ENCODE assay signal across 19 mouse cellular contexts in the genomic region with DNA sequence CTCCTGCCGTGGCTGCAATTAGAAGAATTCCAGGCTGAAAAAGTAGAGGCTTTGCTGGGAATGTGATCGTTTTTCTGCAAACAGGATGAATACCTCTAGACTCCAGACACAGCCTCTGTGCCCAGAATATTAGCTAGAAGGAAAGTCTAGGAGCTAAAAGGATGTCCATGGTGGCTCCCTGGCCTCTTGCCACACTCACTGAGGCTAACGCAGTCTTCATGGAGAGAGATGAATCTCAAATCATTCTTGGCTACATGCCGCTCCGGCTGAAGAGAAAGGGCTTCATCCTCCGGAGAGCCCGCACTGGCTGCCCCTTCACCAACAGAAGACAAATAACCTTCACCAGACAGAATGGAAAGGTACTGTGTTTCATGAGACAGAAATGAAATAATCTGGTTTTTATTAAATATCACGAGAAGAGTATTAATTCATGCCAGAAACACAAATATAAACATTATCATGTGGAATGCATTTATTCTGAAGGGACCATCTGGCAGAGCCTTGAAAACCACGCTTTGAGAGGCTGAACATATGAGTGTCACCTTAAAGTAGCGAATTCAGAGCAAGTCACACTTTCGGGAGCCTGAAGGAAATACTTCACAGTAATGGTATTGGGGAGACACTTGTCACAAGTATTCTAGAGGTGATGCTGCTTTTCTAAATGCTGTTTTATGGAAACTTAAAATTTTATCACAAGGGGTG. TPM values are rescaled to one million over a fixed set of nuclear protein-coding genes. Genes with fewer than 3 reads are reported as not detected.
DNase-seq lines count a peak whose midpoint lies in the region; ATAC-seq and TF ChIP-seq lines count a peak whose summit lies in the region.
"Had no signal": no experiment of that assay in that cellular context is flagged by ENCODE, and none has a peak within 500 bp of the region (broad histone marks: within the 10 kb centered on the region; RNA-seq: fewer than 3 reads in every experiment).

No protein-coding gene starts in this region.

- H3K4me1 ChIP-seq in hindbrain, postnatal 0 days (ENCODE audit: insufficient read depth, low read length), result peaks cover 3% of the 10 kb centered on the region; the same call in 1 of the 2 replicates
- 0 out of 2 replicates have a peak, but pooled peaks cover 9% of the 10 kb centered on the region for H3K4me1 ChIP-seq in hindbrain, embryonic 10.5 days (replicated peaks)
- peaks cover 24% of the 10 kb centered on the region for H3K4me1 ChIP-seq in limb, embryonic 12.5 days (replicated peaks)
- H3K4me1 ChIP-seq in liver, embryonic 11.5 days (replicated peaks; ENCODE audit: control insufficient read depth, insufficient read depth, low read length), result no peaks in the 10 kb centered on the region
- H3K4me1 ChIP-seq: liver, embryonic 15.5 days; megakaryocyte, embryonic 14.5 days had no signal

- 48% methylated on average over 11 of the region's 11 CpGs for WGBS in hindbrain, postnatal 0 days
- WGBS in hindbrain, embryonic 10.5 days, result 69% methylated on average over 11 of the region's 11 CpGs
- 62% methylated on average over 11 of the region's 11 CpGs for WGBS in limb, embryonic 12.5 days
- 80% methylated on average over 11 of the region's 11 CpGs for WGBS in liver, embryonic 11.5 days

- no peaks in the 10 kb centered on the region for H3K36me3 ChIP-seq in hindbrain, postnatal 0 days (ENCODE audit: insufficient read depth, low read length)
- H3K36me3 ChIP-seq in hindbrain, embryonic 10.5 days, result no peaks in the 10 kb centered on the region
- no peaks in the 10 kb centered on the region for H3K36me3 ChIP-seq in limb, embryonic 12.5 days
- no peaks in the 10 kb centered on the region for H3K36me3 ChIP-seq in liver, embryonic 11.5 days (ENCODE audit: control insufficient read depth, insufficient read depth, low read length)
- H3K36me3 ChIP-seq: liver, embryonic 15.5 days had no signal

- no peak for ATAC-seq in hindbrain, postnatal 0 days
- no peak for ATAC-seq in limb, embryonic 12.5 days (ENCODE audit: insufficient number of reproducible peaks, insufficient read depth, low FRiP score, low TSS enrichment, low read depth)
- no peak for ATAC-seq in liver, embryonic 11.5 days (replicated peaks; ENCODE audit: low FRiP score)
- ATAC-seq: CD4-positive, CD25-positive, alpha-beta regulatory T cell, adult 4 months; intestine, postnatal 0 days had no signal

- no peaks in the 10 kb centered on the region for H3K27me3 ChIP-seq in hindbrain, postnatal 0 days (ENCODE audit: insufficient read depth, low read length)
- no peaks in the 10 kb centered on the region for H3K27me3 ChIP-seq in hindbrain, embryonic 10.5 days (ENCODE audit: insufficient read depth, poor library complexity, severe bottlenecking)
- H3K27me3 ChIP-seq in limb, embryonic 12.5 days, result no peaks in the 10 kb centered on the region
- H3K27me3 ChIP-seq in liver, embryonic 11.5 days (replicated peaks; ENCODE audit: control insufficient read depth, insufficient read depth, low read length), result no peaks in the 10 kb centered on the region
- H3K27me3 ChIP-seq: liver, embryonic 15.5 days had no signal

- H3K4me3 ChIP-seq in hindbrain, postnatal 0 days (ENCODE audit: low read length), result no peak overlapping the region
- no peak overlapping the region for H3K4me3 ChIP-seq in hindbrain, embryonic 10.5 days
- no peak overlapping the region for H3K4me3 ChIP-seq in limb, embryonic 12.5 days (replicated peaks)
- H3K4me3 ChIP-seq in liver, embryonic 11.5 days (ENCODE audit: low read depth, low read length), result no peak overlapping the region
- H3K4me3 ChIP-seq: liver, embryonic 15.5 days; megakaryocyte, embryonic 14.5 days had no signal

- no peak overlapping the region for H3K9ac ChIP-seq in hindbrain, postnatal 0 days (replicated peaks; ENCODE audit: low read length)
- H3K9ac ChIP-seq in limb, embryonic 12.5 days (replicated peaks), result no peak overlapping the region
- no peak overlapping the region for H3K9ac ChIP-seq in liver, embryonic 11.5 days (ENCODE audit: low read depth, low read length)
- H3K9ac ChIP-seq: liver, embryonic 15.5 days had no signal

- no peak overlapping the region for H3K4me2 ChIP-seq in hindbrain, postnatal 0 days (ENCODE audit: low read depth, low read length)
- H3K4me2 ChIP-seq in limb, embryonic 12.5 days, result no peak overlapping the region
- H3K4me2 ChIP-seq in liver, embryonic 11.5 days, result no peak overlapping the region
- H3K4me2 ChIP-seq: liver, embryonic 15.5 days had no signal

- DNase-seq in hindbrain, postnatal 0 days (ENCODE audit: low spot score), result peak; percentile 56
- DNase-seq in hindbrain, embryonic 10.5 days (ENCODE audit: low spot score), result no peak
- DNase-seq in brain, adult 2 months (ENCODE audit: low read depth, low spot score), result peak; percentile 35
- DNase-seq in cerebellum, postnatal 14 days, result peak; percentile 76 to 79
- DNase-seq in retina, postnatal 1 day, result no peak
- no peak for DNase-seq in liver, embryonic 11.5 days (ENCODE audit: low spot score)
- DNase-seq: heart, postnatal 14 days; kidney, postnatal 36 days; layer of hippocampus, postnatal 36 days; thymus, postnatal 36 days had no signal

- no peaks in the 10 kb centered on the region for H3K9me3 ChIP-seq in hindbrain, postnatal 0 days (ENCODE audit: low read length)
- H3K9me3 ChIP-seq in hindbrain, embryonic 10.5 days, result no peaks in the 10 kb centered on the region
- 0 out of 2 replicates have a peak, but pooled peaks cover 3% of the 10 kb centered on the region for H3K9me3 ChIP-seq in limb, embryonic 12.5 days
- no peaks in the 10 kb centered on the region for H3K9me3 ChIP-seq in liver, embryonic 11.5 days (ENCODE audit: control insufficient read depth, low read length)
- H3K9me3 ChIP-seq: liver, embryonic 15.5 days had no signal

- no peak for TF ChIP-seq CTCF in hindbrain, postnatal 0 days (IDR thresholded peaks at IDR 0.05; ENCODE audit: low read depth)

- no peak overlapping the region for H3K27ac ChIP-seq in hindbrain, postnatal 0 days
- no peak overlapping the region for H3K27ac ChIP-seq in hindbrain, embryonic 10.5 days
- peak overlapping the region; percentile 66 for H3K27ac ChIP-seq in limb, embryonic 12.5 days
- no peak overlapping the region for H3K27ac ChIP-seq in liver, embryonic 11.5 days (ENCODE audit: low read depth, low read length)
- H3K27ac ChIP-seq: liver, embryonic 15.5 days had no signal

RNA-seq across cellular contexts. Expression of gene 1700011L22Rik, which starts 46.8 kb away (rescaled TPM):
- total RNA-seq in hindbrain, postnatal 0 days (2014; rRNA removed), result not detected in 2 replicates
- 0.25 TPM in 1 of 2 replicates, not detected in the other for polyA plus RNA-seq in hindbrain, postnatal 0 days (2015; fragmentation: Nextera tagmentation; extraction: Ambion mirVana)
- polyA plus RNA-seq in hindbrain, embryonic 10.5 days (2016; fragmentation: Nextera tagmentation; extraction: Ambion mirVana), result not detected in 2 replicates
- polyA plus RNA-seq in limb, embryonic 12.5 days (2016; fragmentation: Nextera tagmentation; extraction: Ambion mirVana), result not detected in 2 replicates
- polyA plus RNA-seq in liver, embryonic 11.5 days (2014; fragmentation: Nextera tagmentation; extraction: Ambion mirVana), result not detected in 2 replicates
- total RNA-seq: adrenal gland, adult 18-20 months; gastrocnemius, adult 18-20 months; heart, adult 8-10 months; heart, postnatal 14 days; layer of hippocampus, postnatal 36 days had no signal
- polyA plus RNA-seq: CD4-positive, CD25-positive, alpha-beta regulatory T cell, adult 4 months; intestine, postnatal 0 days; liver, embryonic 15.5 days; stomach, embryonic 14.5 days had no signal

Comparison
In these comparisons a context has a peak if more than half of its experiments do, and no peak if none do; other contexts are left out.
1. DNase-seq: peak in hindbrain, postnatal 0 days (single experiment), brain, adult 2 months (single experiment) and cerebellum, postnatal 14 days (2 of 2); none in hindbrain, embryonic 10.5 days (single experiment), retina, postnatal 1 day (single experiment) and liver, embryonic 11.5 days (single experiment).